Mouse (Mus musculus): ENCODE results near the gene Fgfr2. TPM values are rescaled to one million over a fixed set of nuclear protein-coding genes. Genes with fewer than 3 reads are reported as not detected.

The Fgfr2 gene
- polyA plus RNA-seq, 1 experiment from 2014 or later = 86.9 TPM

DNA sequence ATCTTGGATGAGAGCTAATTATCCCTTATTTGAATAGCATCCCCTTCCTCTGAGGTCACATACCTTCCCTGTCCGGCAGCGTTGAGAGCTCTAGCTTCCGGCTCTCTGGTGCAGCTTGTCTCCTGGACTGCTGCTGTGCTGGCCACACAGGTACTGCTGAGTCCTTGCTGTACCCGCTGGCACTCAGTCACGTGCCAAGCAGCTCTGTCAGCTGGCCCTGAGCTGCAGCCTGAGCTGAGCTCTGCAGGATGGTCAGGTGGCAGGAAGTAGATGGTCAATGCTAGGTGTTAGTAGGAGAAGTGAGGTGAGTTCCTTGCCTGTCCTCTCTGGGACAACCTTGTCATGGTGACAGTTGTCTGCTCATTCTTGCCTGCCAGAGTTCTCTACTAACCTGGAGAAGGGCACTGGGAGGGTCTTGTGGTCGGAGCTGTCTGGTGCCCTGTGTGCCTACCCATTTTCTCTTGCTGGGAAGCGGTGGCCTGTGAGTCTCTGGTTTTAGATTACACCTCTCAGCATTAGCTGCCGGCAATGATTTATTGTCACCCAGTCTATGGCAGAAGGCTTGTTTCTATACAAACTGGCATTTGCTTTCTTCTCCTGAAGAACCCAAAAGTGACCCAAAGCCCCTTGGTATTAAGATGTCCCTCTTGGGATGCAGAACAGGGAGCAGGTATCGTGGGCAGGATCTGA is 2402.4 kb downstream of the Fgfr2 start:
- no peak overlapping the region for H3K4me3 ChIP-seq (ENCODE audit: low read depth, low read length)
- 72% methylated on average over 9 of the region's 9 CpGs for WGBS
- no peaks in the 10 kb centered on the region for H3K27me3 ChIP-seq (ENCODE audit: control insufficient read depth, insufficient read depth, low read length)
- H3K4me1 ChIP-seq (ENCODE audit: control insufficient read depth, insufficient read depth, low read length) = peaks cover 16% of the 10 kb centered on the region
- peaks cover 4% of the 10 kb centered on the region for H3K36me3 ChIP-seq (ENCODE audit: control insufficient read depth, insufficient read depth, low read length)
- H3K4me2 ChIP-seq (ENCODE audit: low read depth) = no peak overlapping the region
- H3K9me3 ChIP-seq (ENCODE audit: control insufficient read depth, low read length) = no peaks in the 10 kb centered on the region
- no peak overlapping the region for H3K27ac ChIP-seq (ENCODE audit: low read depth, low read length)
- DNase-seq (ENCODE audit: low spot score) (no peak), ATAC-seq (ENCODE audit: insufficient read depth, low FRiP score, low TSS enrichment) (no peak)
- no peak overlapping the region for H3K9ac ChIP-seq (ENCODE audit: low read length)

DNA sequence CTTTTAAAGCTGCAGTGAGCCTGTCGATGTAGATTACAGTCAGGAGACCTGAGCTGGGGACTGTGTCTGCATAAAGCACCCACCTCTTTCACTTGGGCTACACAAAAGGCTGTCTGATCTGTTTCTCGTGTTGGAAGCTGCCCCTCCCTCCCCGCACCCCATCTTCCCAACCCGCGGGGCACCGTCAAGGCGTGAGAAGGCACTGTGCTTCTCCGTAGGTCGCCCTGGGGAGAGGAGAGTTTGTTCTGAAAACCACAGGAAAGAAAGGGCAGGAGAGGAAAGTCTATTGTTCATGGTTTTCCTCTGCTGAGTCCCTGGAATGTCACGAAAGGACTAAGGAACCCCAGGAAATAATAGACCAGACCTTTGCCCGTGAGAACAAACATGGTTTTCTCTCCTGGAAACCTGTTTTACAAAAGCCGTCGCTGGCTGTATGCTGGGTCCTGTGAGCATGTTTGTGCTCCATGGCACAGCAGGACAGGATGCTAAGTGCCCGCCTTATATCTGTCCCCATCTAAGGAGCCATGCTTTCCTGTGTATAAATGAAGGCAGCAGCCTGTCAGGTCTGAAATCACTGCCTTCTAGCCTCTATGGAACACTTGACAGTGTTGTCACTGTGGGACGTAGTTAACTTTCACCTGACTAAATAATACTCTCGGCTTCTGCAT is 2403.1 kb downstream of the Fgfr2 start:
- WGBS = 26% methylated on average over 16 of the region's 16 CpGs
- Histone ChIP-seq H3K27me3 (ENCODE audit: control insufficient read depth, insufficient read depth, low read length) (no peaks in the 10 kb centered on the region), H3K4me2 (ENCODE audit: low read depth) (no peak overlapping the region), H3K4me1 (ENCODE audit: control insufficient read depth, insufficient read depth, low read length) (peaks cover 16% of the 10 kb centered on the region), H3K27ac (ENCODE audit: low read depth, low read length) (peak overlapping the region; percentile 42; the same call in 1 of the 2 replicates), H3K36me3 (ENCODE audit: control insufficient read depth, insufficient read depth, low read length) (peaks cover 4% of the 10 kb centered on the region; the same call in 1 of the 2 replicates), H3K4me3 (ENCODE audit: low read depth, low read length) (no peak overlapping the region), H3K9ac (ENCODE audit: low read length) (no peak overlapping the region; the same call in 1 of the 2 replicates), H3K9me3 (ENCODE audit: control insufficient read depth, low read length) (no peaks in the 10 kb centered on the region)
- no peak for DNase-seq (ENCODE audit: low spot score)
- ATAC-seq (ENCODE audit: insufficient read depth, low FRiP score, low TSS enrichment) = no peak

DNA sequence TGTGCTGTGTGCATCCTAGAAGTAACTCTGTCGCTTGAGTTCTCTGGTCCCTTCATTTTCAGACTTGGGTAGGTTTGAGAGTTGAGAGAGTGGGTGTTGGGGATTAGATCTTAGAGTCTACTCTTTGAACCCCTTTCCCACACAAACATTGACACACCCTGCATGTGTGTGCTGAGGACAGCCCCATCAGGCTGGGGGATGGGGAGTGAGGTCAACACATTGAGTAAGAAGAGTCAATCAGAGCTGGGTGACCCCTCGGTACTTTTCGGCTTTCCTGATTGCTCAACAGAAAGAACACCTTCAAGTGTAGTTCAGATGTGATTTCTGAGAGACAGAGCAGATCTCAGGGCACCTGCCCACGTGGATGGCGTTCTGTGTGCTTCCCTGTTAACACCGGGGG is 2406.2 kb downstream of the Fgfr2 start:
- WGBS = 97% methylated on average over 6 of the region's 6 CpGs
- peaks cover 16% of the 10 kb centered on the region for H3K4me1 ChIP-seq (ENCODE audit: control insufficient read depth, insufficient read depth, low read length)
- peaks cover 4% of the 10 kb centered on the region; the same call in 1 of the 2 replicates for H3K36me3 ChIP-seq (ENCODE audit: control insufficient read depth, insufficient read depth, low read length)
- H3K9ac ChIP-seq (ENCODE audit: low read length) = no peak overlapping the region
- H3K4me3 ChIP-seq (ENCODE audit: low read depth, low read length) = no peak overlapping the region
- no peak overlapping the region for H3K4me2 ChIP-seq (ENCODE audit: low read depth)
- no peaks in the 10 kb centered on the region for H3K9me3 ChIP-seq (ENCODE audit: control insufficient read depth, low read length)
- no peak for DNase-seq (ENCODE audit: low spot score)
- H3K27me3 ChIP-seq (ENCODE audit: control insufficient read depth, insufficient read depth, low read length) = no peaks in the 10 kb centered on the region
- H3K27ac ChIP-seq (ENCODE audit: low read depth, low read length) = no peak overlapping the region
- ATAC-seq (ENCODE audit: insufficient read depth, low FRiP score, low TSS enrichment) = no peak

DNA sequence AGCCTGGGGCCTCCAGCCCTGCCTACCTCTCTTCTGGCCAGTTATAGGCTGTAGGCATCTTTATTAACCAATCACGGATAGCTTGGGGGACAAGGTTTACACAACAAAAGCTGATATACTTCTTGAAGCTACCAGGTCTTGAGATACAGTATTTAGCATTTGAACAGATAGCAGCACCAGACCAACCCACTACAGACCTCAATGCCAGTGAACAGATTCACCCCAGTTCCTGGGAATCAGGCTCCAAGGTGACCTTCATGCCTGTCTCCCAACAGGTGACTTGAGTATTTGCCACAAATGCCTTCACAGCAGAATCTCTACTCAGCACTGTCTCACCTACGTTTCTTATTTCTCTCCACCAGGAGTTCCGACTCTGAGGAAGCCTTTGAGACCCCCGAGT is 2406.8 kb downstream of the Fgfr2 start:
- Histone ChIP-seq H3K9me3 (ENCODE audit: control insufficient read depth, low read length) (no peaks in the 10 kb centered on the region), H3K4me2 (ENCODE audit: low read depth) (no peak overlapping the region), H3K36me3 (ENCODE audit: control insufficient read depth, insufficient read depth, low read length) (peaks cover 4% of the 10 kb centered on the region; the same call in 1 of the 2 replicates), H3K27ac (ENCODE audit: low read depth, low read length) (no peak overlapping the region), H3K4me3 (ENCODE audit: low read depth, low read length) (no peak overlapping the region), H3K4me1 (ENCODE audit: control insufficient read depth, insufficient read depth, low read length) (peaks cover 16% of the 10 kb centered on the region), H3K27me3 (ENCODE audit: control insufficient read depth, insufficient read depth, low read length) (no peaks in the 10 kb centered on the region), H3K9ac (ENCODE audit: low read length) (no peak overlapping the region)
- DNase-seq (ENCODE audit: low spot score) (no peak), ATAC-seq (ENCODE audit: insufficient read depth, low FRiP score, low TSS enrichment) (no peak)
- 90% methylated on average over 4 of the region's 4 CpGs for WGBS

DNA sequence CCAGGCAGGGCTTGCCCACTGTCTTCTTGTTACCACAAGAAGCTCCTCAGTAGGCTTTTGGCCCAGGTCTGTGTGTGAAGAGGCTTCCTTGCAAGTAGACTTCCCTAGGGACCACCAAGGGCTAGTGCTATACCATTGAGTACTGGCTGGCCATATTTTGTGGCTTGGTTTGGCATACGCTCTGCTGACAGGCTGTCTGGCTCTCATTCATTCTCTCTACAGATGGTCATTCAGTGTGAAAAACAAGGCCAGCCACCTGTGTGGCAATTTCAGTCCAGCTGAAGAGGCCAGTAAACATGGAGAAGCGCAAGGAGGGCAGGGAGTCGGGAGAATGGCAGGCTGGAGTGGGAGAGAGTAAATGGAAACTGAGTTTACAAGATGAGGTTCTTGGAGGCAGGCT is 2407.7 kb downstream of the Fgfr2 start:
- WGBS = 89% methylated on average over 3 of the region's 3 CpGs
- H3K36me3 ChIP-seq (ENCODE audit: control insufficient read depth, insufficient read depth, low read length) = peaks cover 4% of the 10 kb centered on the region; the same call in 1 of the 2 replicates
- H3K4me3 ChIP-seq (ENCODE audit: low read depth, low read length) = no peak overlapping the region
- no peak overlapping the region for H3K4me2 ChIP-seq (ENCODE audit: low read depth)
- DNase-seq (ENCODE audit: low spot score) (no peak), ATAC-seq (ENCODE audit: insufficient read depth, low FRiP score, low TSS enrichment) (no peak)
- peaks cover 12% of the 10 kb centered on the region for H3K4me1 ChIP-seq (ENCODE audit: control insufficient read depth, insufficient read depth, low read length)
- no peak overlapping the region for H3K27ac ChIP-seq (ENCODE audit: low read depth, low read length)
- no peaks in the 10 kb centered on the region for H3K27me3 ChIP-seq (ENCODE audit: control insufficient read depth, insufficient read depth, low read length)
- no peaks in the 10 kb centered on the region for H3K9me3 ChIP-seq (ENCODE audit: control insufficient read depth, low read length)
- no peak overlapping the region for H3K9ac ChIP-seq (ENCODE audit: low read length)

DNA sequence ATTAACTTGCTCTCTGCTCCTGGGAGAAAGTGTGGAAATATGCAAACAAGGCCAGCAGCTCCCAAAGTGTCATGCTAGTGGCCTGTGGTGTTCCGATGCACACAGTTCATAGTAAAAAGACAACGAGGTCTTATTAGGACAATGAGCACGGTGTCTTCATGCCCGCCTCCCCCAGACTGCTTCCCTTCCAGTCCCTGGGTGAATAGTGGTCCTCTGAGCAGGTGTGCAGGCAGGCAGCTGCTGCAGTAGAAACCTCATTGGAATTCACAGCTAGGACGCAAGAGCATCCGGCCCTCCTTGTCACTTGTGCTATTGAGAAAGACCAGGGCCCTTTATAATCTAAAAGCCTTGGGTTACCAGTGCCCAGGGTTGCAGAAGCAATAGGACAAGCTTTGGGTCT is 2409.8 kb downstream of the Fgfr2 start:
- peaks cover 4% of the 10 kb centered on the region; the same call in 1 of the 2 replicates for H3K36me3 ChIP-seq (ENCODE audit: control insufficient read depth, insufficient read depth, low read length)
- DNase-seq (ENCODE audit: low spot score) = no peak
- H3K27ac ChIP-seq (ENCODE audit: low read depth, low read length) = no peak overlapping the region; the same call in 1 of the 2 replicates
- no peaks in the 10 kb centered on the region for H3K27me3 ChIP-seq (ENCODE audit: control insufficient read depth, insufficient read depth, low read length)
- ATAC-seq (ENCODE audit: insufficient read depth, low FRiP score, low TSS enrichment) = no peak
- H3K9ac ChIP-seq (ENCODE audit: low read length) = no peak overlapping the region
- H3K4me1 ChIP-seq (ENCODE audit: control insufficient read depth, insufficient read depth, low read length) = peaks cover 8% of the 10 kb centered on the region; the same call in 1 of the 2 replicates
- 65% methylated on average over 6 of the region's 6 CpGs for WGBS
- H3K4me2 ChIP-seq (ENCODE audit: low read depth) = no peak overlapping the region
- H3K9me3 ChIP-seq (ENCODE audit: control insufficient read depth, low read length) = no peaks in the 10 kb centered on the region
- no peak overlapping the region for H3K4me3 ChIP-seq (ENCODE audit: low read depth, low read length)

DNA sequence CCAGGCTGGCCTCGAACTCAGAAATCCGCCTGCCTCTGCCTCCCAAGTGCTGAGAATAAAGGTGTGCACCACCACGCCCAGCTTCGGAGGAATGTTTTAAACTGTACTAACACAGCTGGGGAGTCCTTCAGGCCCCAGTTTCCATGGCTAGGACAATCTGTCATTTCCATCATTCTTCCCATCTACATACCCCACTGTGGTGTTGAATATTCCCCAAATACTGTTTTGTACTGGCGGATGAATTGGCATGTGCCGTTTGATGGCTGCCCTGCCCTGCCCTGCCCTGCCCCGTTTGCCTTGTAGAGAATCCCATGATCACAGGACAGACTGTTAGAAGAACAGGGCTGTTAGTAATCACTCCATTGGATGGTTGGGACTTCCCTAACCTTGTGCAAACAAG is 2411.3 kb downstream of the Fgfr2 start:
- 92% methylated on average over 7 of the region's 7 CpGs for WGBS
- Histone ChIP-seq H3K9ac (ENCODE audit: low read length) (no peak overlapping the region), H3K27ac (ENCODE audit: low read depth, low read length) (no peak overlapping the region), H3K4me1 (ENCODE audit: control insufficient read depth, insufficient read depth, low read length) (peaks cover 8% of the 10 kb centered on the region; the same call in 1 of the 2 replicates), H3K36me3 (ENCODE audit: control insufficient read depth, insufficient read depth, low read length) (peaks cover 3% of the 10 kb centered on the region; the same call in 1 of the 2 replicates), H3K4me3 (ENCODE audit: low read depth, low read length) (no peak overlapping the region), H3K27me3 (ENCODE audit: control insufficient read depth, insufficient read depth, low read length) (no peaks in the 10 kb centered on the region), H3K4me2 (ENCODE audit: low read depth) (no peak overlapping the region), H3K9me3 (ENCODE audit: control insufficient read depth, low read length) (no peaks in the 10 kb centered on the region)
- DNase-seq (ENCODE audit: low spot score) = no peak
- ATAC-seq (ENCODE audit: insufficient read depth, low FRiP score, low TSS enrichment) = no peak

DNA sequence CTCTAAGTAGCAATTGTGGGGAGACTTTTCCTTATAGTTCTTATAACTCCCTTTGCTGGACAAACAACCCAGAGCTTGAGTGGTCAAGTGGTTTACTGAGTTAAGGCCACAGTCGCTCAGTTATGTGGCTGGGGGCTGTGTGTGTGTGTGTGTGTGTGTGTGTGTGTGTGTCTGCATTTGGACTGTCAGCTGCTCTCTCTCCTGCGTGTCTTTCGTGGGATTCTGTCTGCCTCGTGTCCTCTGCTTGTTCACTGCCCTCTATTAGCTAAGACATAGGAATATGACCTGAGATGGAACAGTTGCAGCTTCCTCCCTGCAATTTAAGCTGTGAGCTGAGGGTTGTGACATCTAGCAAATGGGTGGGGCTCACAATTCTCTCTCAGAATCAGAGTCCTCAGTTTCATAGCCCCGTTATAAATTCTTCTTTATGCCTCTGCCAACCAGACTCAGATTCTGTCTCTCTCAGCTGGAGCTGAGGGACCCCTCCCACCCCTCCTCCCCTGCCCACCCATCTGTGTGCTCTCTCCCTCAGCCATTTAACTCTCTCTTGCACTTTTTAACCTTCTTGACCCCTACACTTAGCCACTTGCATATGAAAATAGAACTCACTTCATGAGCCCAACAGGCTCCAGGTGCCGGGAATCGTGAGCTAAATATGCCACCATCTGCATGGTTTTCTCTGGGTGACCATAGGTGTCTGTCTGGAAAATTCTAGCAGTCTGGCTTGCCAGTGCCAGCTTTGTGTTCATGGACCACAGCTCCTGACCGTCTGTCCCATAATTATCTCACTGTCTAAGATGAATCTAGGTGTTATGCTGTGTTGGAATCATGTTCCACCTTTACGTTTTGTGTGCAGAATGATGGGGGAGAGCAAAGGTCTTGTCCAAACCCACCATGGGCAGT is 2413.5 kb downstream of the Fgfr2 start:
- no peak overlapping the region for H3K27ac ChIP-seq (ENCODE audit: low read depth, low read length)
- no peak overlapping the region for H3K9ac ChIP-seq (ENCODE audit: low read length)
- 58% methylated on average over 9 of the region's 9 CpGs for WGBS

More for the DNA sequence above, 2413.5 kb downstream of the Fgfr2 start:
- DNase-seq (ENCODE audit: low spot score) (no peak), ATAC-seq (ENCODE audit: insufficient read depth, low FRiP score, low TSS enrichment) (no peak)
- Histone ChIP-seq H3K4me2 (ENCODE audit: low read depth) (no peak overlapping the region), H3K27me3 (ENCODE audit: control insufficient read depth, insufficient read depth, low read length) (no peaks in the 10 kb centered on the region), H3K4me3 (ENCODE audit: low read depth, low read length) (no peak overlapping the region), H3K9me3 (ENCODE audit: control insufficient read depth, low read length) (no peaks in the 10 kb centered on the region), H3K36me3 (ENCODE audit: control insufficient read depth, insufficient read depth, low read length) (no peaks in the 10 kb centered on the region), H3K4me1 (ENCODE audit: control insufficient read depth, insufficient read depth, low read length) (peaks cover 8% of the 10 kb centered on the region; the same call in 1 of the 2 replicates)
